Mouse (Mus musculus) heart, embryonic 16.5 days (tissue): Measurements from ENCODE around the gene Cxcr5. TPM values are rescaled to one million over a fixed set of nuclear protein-coding genes. Genes with fewer than 3 reads are reported as not detected.

Experiments used
- ATAC-seq: fragments of 200-750 bp; cut with Nextera tagmentation; replicated peaks from 2 replicates; pipeline ENCODE4 v1.8.0; 2017; ENCODE audit warnings: moderate number of reproducible peaks; ENCODE audit not compliant: insufficient read depth, low FRiP score; ENCODE audit errors: extremely low read depth
- H3K27ac ChIP-seq: fragments of 300-500 bp; sonication (generic); 2 replicates; pipeline ENCODE4 v1.5.1; 2014; ENCODE audit warnings: mild to moderate bottlenecking, low read length, control low read depth, moderate library complexity
- H3K27me3 ChIP-seq: fragments of 300-500 bp; sonication (generic); 2 replicates; pipeline ENCODE4 v1.6.1; 2014; ENCODE audit warnings: low read length, mixed read lengths; ENCODE audit not compliant: control insufficient read depth, insufficient read depth
- H3K36me3 ChIP-seq: fragments of 300-500 bp; sonication (generic); 2 replicates; pipeline ENCODE4 v1.6.1; 2014; ENCODE audit not compliant: control insufficient read depth, insufficient read depth
- H3K4me1 ChIP-seq: fragments of 300-500 bp; sonication (generic); 2 replicates; pipeline ENCODE4 v1.6.1; 2014; ENCODE audit warnings: low read length, mixed read lengths; ENCODE audit not compliant: control insufficient read depth, insufficient read depth
- H3K4me2 ChIP-seq: fragments of 300-500 bp; sonication (generic); 2 replicates; pipeline ENCODE4 v1.6.1; 2014; ENCODE audit warnings: low read depth, mild to moderate bottlenecking, control low read depth, low read length
- H3K4me3 ChIP-seq: fragments of 300-500 bp; sonication (generic); 2 replicates; pipeline ENCODE4 v1.5.1; 2014; ENCODE audit warnings: mild to moderate bottlenecking, control low read depth, low read length
- H3K9ac ChIP-seq: fragments of 300-500 bp; sonication (generic); 2 replicates; pipeline ENCODE4 v1.6.1; 2014; ENCODE audit warnings: low read length, control low read depth
- H3K9me3 ChIP-seq: fragments of 300-500 bp; sonication (generic); replicated peaks from 2 replicates; pipeline ENCODE4 v1.6.1; 2016; ENCODE audit warnings: low read length; ENCODE audit not compliant: control insufficient read depth
- WGBS: fragments of 180-500 bp; shearing (Covaris S2); extraction: QIAGEN DNeasy Blood & Tissue Kit; methylation state at CpG from one replicate; pipeline ENCODE4 v1.1.7; 2014; 5-methylcytosine and 5-hydroxymethylcytosine counted together
- polyA plus RNA-seq: library from polyadenylated mRNA; unstranded; fragments of >200 nt; fragmentation: Nextera tagmentation; extraction: Ambion mirVana; gene quantifications from 2 replicates; pipeline ENCODE4 v1.2.1, GENCODE M21; 2015

The Cxcr5 gene
- polyA plus RNA-seq, 1 experiment from 2014 or later = 0.35 TPM

DNA sequence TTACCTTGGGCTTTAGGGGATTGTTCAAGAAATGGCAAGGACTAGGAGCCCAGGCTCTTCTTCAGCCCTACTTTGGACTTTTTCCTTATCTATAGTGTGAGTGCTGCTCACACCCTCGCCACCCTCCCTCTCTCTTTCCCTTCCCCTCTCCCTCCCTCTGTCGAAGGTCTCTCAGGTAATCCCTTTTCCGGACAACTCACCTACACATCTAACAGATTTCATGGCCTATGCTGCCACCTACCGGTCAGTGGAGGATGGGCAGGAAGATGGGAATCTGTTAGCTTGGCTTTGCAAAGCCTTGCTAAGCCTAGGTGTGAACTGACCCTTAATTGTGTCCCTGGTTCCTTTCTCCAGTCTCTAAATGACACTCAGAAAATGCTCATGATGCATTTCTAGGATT is 59.7 kb downstream of the Cxcr5 start:
- Histone ChIP-seq H3K27me3 (no peaks in the 10 kb centered on the region), H3K4me2 (peak overlapping the region; percentile 26; the same call in 1 of the 2 replicates), H3K9me3 (no peaks in the 10 kb centered on the region), H3K27ac (no peak overlapping the region), H3K4me3 (no peak overlapping the region), H3K9ac (no peak overlapping the region), H3K36me3 (peaks cover 28% of the 10 kb centered on the region), H3K4me1 (peaks cover 49% of the 10 kb centered on the region)
- no peak for ATAC-seq
- 4% methylated on average over 4 of the region's 4 CpGs for WGBS

GRCm38 (mm10) chr9:44501206-44501879 is 60.3 kb downstream of the Cxcr5 start:
- 51% methylated on average over 10 of the region's 10 CpGs for whole genome bisulfite sequencing
- Histone ChIP-seq H3K27ac (peak overlapping the region; percentile 56), H3K27me3 (no peaks in the 10 kb centered on the region), H3K9me3 (no peaks in the 10 kb centered on the region), H3K4me3 (no peak overlapping the region), H3K9ac (no peak overlapping the region), H3K36me3 (peaks cover 23% of the 10 kb centered on the region), H3K4me1 (peaks cover 55% of the 10 kb centered on the region), H3K4me2 (peak overlapping the region; percentile 26; the same call in 1 of the 2 replicates)
- no peak for ATAC-seq

- H3K4me2 ChIP-seq = peak overlapping the region; percentile 91
- H3K4me3 ChIP-seq = peak overlapping the region; percentile 61
- H3K36me3 ChIP-seq = peaks cover 17% of the 10 kb centered on the region
- WGBS = 53% methylated on average over 8 of the region's 8 CpGs
- peaks cover 59% of the 10 kb centered on the region for H3K4me1 ChIP-seq
- no peaks in the 10 kb centered on the region for H3K27me3 ChIP-seq
- peak overlapping the region; percentile 43; the same call in 1 of the 2 replicates for H3K9ac ChIP-seq
- ATAC-seq = no peak
- no peaks in the 10 kb centered on the region for H3K9me3 ChIP-seq
- peak overlapping the region; percentile 100 for H3K27ac ChIP-seq
Measured at GRCm38 (mm10) chr9:44500638-44501175, 61.0 kb downstream of the Cxcr5 start.

GRCm38 (mm10) chr9:44500163-44500533 is 61.5 kb downstream of the Cxcr5 start:
- Histone ChIP-seq H3K9me3 (no peaks in the 10 kb centered on the region), H3K4me2 (peak overlapping the region; percentile 91), H3K27me3 (no peaks in the 10 kb centered on the region), H3K4me3 (peak overlapping the region; percentile 61), H3K36me3 (peaks cover 12% of the 10 kb centered on the region), H3K9ac (peak overlapping the region; percentile 43), H3K4me1 (peaks cover 62% of the 10 kb centered on the region), H3K27ac (peak overlapping the region; percentile 100)
- WGBS = 15% methylated on average over 5 of the region's 5 CpGs
- ATAC-seq = no peak

GRCm38 (mm10) chr9:44499356-44500162 is 62.1 kb downstream of the Cxcr5 start:
- 7% methylated on average over 18 of the region's 20 CpGs for WGBS

DNA sequence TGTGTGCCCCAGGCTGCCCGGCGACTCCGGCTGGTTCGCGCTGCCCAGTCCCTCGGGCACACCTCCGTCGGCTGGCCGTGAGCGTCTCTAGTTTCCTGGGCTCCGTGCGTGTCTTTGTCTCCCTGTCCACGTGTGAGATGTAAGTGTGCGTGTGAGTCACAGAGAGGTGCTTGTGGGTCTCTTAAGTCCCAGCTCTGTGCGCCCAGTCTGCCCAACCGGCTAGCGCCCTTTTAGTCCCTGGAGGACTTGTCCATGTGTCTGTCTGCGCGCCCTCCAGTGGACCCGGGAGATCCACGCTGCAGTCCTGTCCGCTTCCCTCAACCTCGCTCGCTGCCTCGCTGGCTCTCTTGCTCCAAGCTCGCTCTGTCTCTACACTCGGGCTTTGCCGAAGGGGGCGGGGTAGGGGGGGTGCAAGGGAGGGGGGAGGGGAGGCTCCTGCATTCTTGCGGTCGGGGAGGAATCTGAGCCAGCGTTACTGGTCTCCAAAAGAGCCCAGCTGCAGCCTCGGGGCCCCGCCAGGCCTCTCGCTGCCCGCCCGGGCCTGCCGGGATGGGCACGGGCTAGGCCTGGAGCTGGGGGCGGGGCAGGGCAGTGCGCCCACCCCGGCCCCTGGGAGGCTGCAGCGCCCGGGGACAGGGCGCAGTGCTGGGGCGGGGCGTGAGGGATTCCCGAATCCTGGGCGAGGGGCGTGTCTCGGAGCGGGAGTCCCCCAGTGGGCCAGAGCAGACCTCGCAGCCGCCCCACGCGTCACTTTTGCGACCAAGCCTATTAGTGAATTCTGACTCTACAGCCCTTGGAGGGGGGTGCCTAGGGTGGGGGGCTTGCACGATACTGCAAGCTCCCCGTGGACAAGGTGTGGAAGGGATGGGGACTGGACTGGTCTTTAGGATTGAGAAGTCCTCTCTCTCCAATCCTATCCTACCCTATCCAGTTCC is 63.0 kb downstream of the Cxcr5 start:
- peaks cover 76% of the 10 kb centered on the region for H3K4me1 ChIP-seq
- peaks cover 10% of the 10 kb centered on the region for H3K36me3 ChIP-seq
- WGBS = under 1% methylated on average over 58 of the region's 59 CpGs
- peak overlapping the region; percentile 91 for H3K4me2 ChIP-seq
- H3K9ac ChIP-seq = peak overlapping the region; percentile 86
- H3K9me3 ChIP-seq = no peaks in the 10 kb centered on the region
- peak; percentile 78 for ATAC-seq
- no peaks in the 10 kb centered on the region for H3K27me3 ChIP-seq
- peak overlapping the region; percentile 61 for H3K4me3 ChIP-seq
- H3K27ac ChIP-seq = peak overlapping the region; percentile 100

More at GRCm38 (mm10) chr9:44499356-44500162, 62.1 kb downstream of the Cxcr5 start:
- H3K9me3 ChIP-seq = no peaks in the 10 kb centered on the region
- peak overlapping the region; percentile 91 for H3K4me2 ChIP-seq
- H3K4me1 ChIP-seq = peaks cover 68% of the 10 kb centered on the region
- ATAC-seq = peak; percentile 42
- no peaks in the 10 kb centered on the region for H3K27me3 ChIP-seq
- peak overlapping the region; percentile 61 for H3K4me3 ChIP-seq
- H3K9ac ChIP-seq = peak overlapping the region; percentile 86
- peak overlapping the region; percentile 100 for H3K27ac ChIP-seq
- H3K36me3 ChIP-seq = peaks cover 10% of the 10 kb centered on the region

DNA sequence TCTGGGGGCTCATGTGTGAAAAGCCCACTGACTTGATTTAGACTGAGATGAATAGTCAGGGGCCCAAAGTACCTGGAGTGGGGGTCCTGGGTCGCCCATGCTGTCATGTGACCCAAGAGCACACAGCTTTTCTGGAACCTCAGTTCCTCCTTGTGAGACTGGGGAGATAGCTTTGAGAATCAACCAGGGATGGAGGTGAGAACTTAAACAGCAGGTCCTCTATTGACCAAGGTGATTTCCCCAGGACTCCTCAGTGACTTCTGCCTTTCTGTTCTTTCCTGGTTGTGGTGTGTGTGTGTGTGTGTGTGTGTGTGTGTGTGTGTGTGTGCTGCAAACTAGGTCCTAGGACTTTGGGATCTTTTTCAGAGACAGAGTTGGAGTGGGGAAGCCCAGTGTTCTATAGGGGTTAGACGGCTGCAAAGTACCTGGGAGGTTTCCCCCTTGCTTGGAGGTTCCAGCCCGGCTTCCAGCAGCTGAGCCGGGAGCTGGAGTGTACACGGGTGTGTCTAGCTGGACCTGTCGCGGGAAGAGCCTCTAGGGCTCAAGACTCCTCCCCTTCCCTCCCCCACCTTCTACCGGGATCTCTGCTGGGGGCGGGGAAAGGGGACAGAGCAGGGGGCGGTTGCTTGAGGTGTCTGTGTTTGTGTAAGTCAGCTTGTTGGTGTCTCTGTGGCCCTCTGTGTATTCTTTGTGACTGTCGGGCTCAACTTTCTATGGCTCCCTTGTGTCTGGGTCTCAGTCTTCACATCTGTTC is 63.9 kb downstream of the Cxcr5 start:
- Histone ChIP-seq H3K9ac (peak overlapping the region; percentile 86), H3K9me3 (no peaks in the 10 kb centered on the region), H3K4me1 (peaks cover 85% of the 10 kb centered on the region), H3K36me3 (peaks cover 7% of the 10 kb centered on the region), H3K27ac (peak overlapping the region; percentile 100), H3K4me2 (peak overlapping the region; percentile 91), H3K27me3 (no peaks in the 10 kb centered on the region), H3K4me3 (peak overlapping the region; percentile 61)
- peak; percentile 10 for ATAC-seq
- 2% methylated on average over 11 of the region's 11 CpGs for WGBS
